14 mouse cellular contexts compared by ENCODE assay signal in the genomic region with DNA sequence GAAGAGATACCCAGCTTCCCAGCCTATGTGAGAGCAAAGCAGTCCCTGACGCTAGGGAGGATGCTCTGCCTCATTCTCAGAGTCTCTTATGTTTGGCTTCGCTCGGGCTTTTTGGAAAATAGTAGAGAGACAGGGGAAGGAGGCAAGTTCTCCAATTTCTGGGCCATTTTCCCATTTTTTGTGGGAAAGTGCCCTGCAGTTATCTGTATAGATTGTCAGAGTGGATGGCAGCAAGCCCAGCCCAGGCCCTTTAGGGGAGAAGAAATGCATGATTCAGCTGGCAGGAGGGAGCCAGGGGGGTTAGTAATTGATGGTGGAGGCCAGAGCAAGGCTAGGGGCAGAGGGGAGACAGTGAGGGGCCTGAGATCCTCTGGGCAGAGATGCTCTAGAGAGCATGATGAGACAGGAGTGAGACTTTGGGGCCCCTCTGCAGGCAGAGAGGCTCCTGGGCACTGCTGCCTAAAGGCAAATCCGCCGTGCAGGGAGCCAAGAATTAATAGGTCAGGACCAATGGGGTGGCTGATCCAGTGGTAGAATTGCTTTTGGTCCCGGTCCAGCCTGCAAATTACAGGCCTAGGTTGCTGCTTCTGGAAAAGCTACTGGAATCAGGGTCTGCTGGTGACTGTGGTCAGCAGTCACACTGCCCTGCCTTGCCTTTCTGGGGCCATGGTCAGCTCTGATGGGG. TPM values are rescaled to one million over a fixed set of nuclear protein-coding genes. Genes with fewer than 3 reads are reported as not detected.
DNase-seq lines count a peak whose midpoint lies in the region; ATAC-seq lines count a peak whose summit lies in the region.
"Had no signal": no experiment of that assay in that cellular context is flagged by ENCODE, and none has a peak within 500 bp of the region (broad histone marks: within the 10 kb centered on the region; RNA-seq: fewer than 3 reads in every experiment).

No protein-coding gene starts in this region.

- WGBS in heart, embryonic 15.5 days: 73% methylated on average over 6 of the region's 6 CpGs
- 82% methylated on average over 6 of the region's 6 CpGs for WGBS in heart, embryonic 10.5 days
- WGBS in embryonic facial prominence, embryonic 15.5 days: 48% methylated on average over 6 of the region's 6 CpGs
- 61% methylated on average over 6 of the region's 6 CpGs for WGBS in neural tube, embryonic 15.5 days

- no peaks in the 10 kb centered on the region for H3K27me3 ChIP-seq in heart, embryonic 15.5 days
- H3K27me3 ChIP-seq in heart, embryonic 10.5 days (ENCODE audit: insufficient read depth, poor library complexity, severe bottlenecking): 0 out of 2 replicates have a peak, but pooled peaks cover under 1% of the 10 kb centered on the region
- H3K27me3 ChIP-seq in embryonic facial prominence, embryonic 15.5 days: no peaks in the 10 kb centered on the region
- no peaks in the 10 kb centered on the region for H3K27me3 ChIP-seq in neural tube, embryonic 15.5 days (replicated peaks)

- H3K4me3 ChIP-seq in heart, embryonic 15.5 days: no peak overlapping the region
- H3K4me3 ChIP-seq in heart, embryonic 10.5 days: no peak overlapping the region
- H3K4me3 ChIP-seq in embryonic facial prominence, embryonic 15.5 days (replicated peaks): no peak overlapping the region
- no peak overlapping the region for H3K4me3 ChIP-seq in neural tube, embryonic 15.5 days (replicated peaks)
- H3K4me3 ChIP-seq: heart, adult 2 months; myocyte had no signal

- no peak for DNase-seq in heart, embryonic 10.5 days (ENCODE audit: low spot score)
- DNase-seq in right cerebral cortex, postnatal 10 days (ENCODE audit: low spot score in 2 of 2): peak; percentile 51 to 66
- no peak for DNase-seq in right cerebral cortex, adult 18-20 months
- no peak for DNase-seq in thymus, postnatal 4 days
- DNase-seq in spleen, adult 12 weeks (ENCODE audit: low spot score): no peak
- DNase-seq: cerebellum, adult 8-10 months; heart, adult 2 months; lung, postnatal 14 days; right cerebral cortex, postnatal 25 days had no signal

- no peak for ATAC-seq in heart, embryonic 15.5 days (replicated peaks; ENCODE audit: insufficient number of reproducible peaks, insufficient read depth, low FRiP score, low read depth)
- peak; percentile 49 for ATAC-seq in embryonic facial prominence, embryonic 15.5 days (ENCODE audit: insufficient number of reproducible peaks, low FRiP score, low TSS enrichment, low read depth)
- no peak for ATAC-seq in neural tube, embryonic 15.5 days (ENCODE audit: low FRiP score)
- ATAC-seq: activated CD4-positive, CD25-positive, alpha-beta regulatory T cell, adult 4 months had no signal

- H3K27ac ChIP-seq in heart, embryonic 15.5 days: 0 out of 2 replicates have a peak overlapping the region, but pooled peaks have one; percentile 42
- no peak overlapping the region for H3K27ac ChIP-seq in heart, embryonic 10.5 days
- peak overlapping the region; percentile 53 for H3K27ac ChIP-seq in embryonic facial prominence, embryonic 15.5 days (replicated peaks)
- H3K27ac ChIP-seq in neural tube, embryonic 15.5 days (replicated peaks): peak overlapping the region; percentile 49
- H3K27ac ChIP-seq: heart, adult 2 months had no signal

- no peaks in the 10 kb centered on the region for H3K36me3 ChIP-seq in heart, embryonic 15.5 days
- H3K36me3 ChIP-seq in heart, embryonic 10.5 days: no peaks in the 10 kb centered on the region
- H3K36me3 ChIP-seq in embryonic facial prominence, embryonic 15.5 days: no peaks in the 10 kb centered on the region
- no peaks in the 10 kb centered on the region for H3K36me3 ChIP-seq in neural tube, embryonic 15.5 days

- no peak overlapping the region for H3K4me2 ChIP-seq in heart, embryonic 15.5 days
- no peak overlapping the region for H3K4me2 ChIP-seq in embryonic facial prominence, embryonic 15.5 days (replicated peaks)
- no peak overlapping the region for H3K4me2 ChIP-seq in neural tube, embryonic 15.5 days

- H3K9ac ChIP-seq in heart, embryonic 15.5 days: no peak overlapping the region
- no peak overlapping the region for H3K9ac ChIP-seq in embryonic facial prominence, embryonic 15.5 days
- H3K9ac ChIP-seq in neural tube, embryonic 15.5 days (replicated peaks): no peak overlapping the region

- 0 out of 2 replicates have a peak, but pooled peaks cover 7% of the 10 kb centered on the region for H3K4me1 ChIP-seq in heart, embryonic 15.5 days (replicated peaks)
- peaks cover 12% of the 10 kb centered on the region for H3K4me1 ChIP-seq in heart, embryonic 10.5 days
- H3K4me1 ChIP-seq in embryonic facial prominence, embryonic 15.5 days: peaks cover 20% of the 10 kb centered on the region
- H3K4me1 ChIP-seq in neural tube, embryonic 15.5 days: peaks cover 18% of the 10 kb centered on the region

- no peaks in the 10 kb centered on the region for H3K9me3 ChIP-seq in heart, embryonic 15.5 days (replicated peaks)
- H3K9me3 ChIP-seq in heart, embryonic 10.5 days: no peaks in the 10 kb centered on the region
- no peaks in the 10 kb centered on the region for H3K9me3 ChIP-seq in embryonic facial prominence, embryonic 15.5 days (replicated peaks)
- H3K9me3 ChIP-seq in neural tube, embryonic 15.5 days (replicated peaks): no peaks in the 10 kb centered on the region

RNA-seq across cellular contexts. Expression of a gene that starts 31.8 kb away (rescaled TPM):
- 0.52 and 0.95 TPM in 2 replicates for polyA plus RNA-seq in heart, embryonic 15.5 days (2015; fragmentation: Nextera tagmentation; extraction: Ambion mirVana)
- 0.36 and 0.62 TPM in 2 replicates for polyA plus RNA-seq in heart, embryonic 10.5 days (2016; fragmentation: Nextera tagmentation; extraction: Ambion mirVana)
- polyA plus RNA-seq in embryonic facial prominence, embryonic 15.5 days (2015; fragmentation: Nextera tagmentation; extraction: Ambion mirVana): 6.1 and 7.9 TPM in 2 replicates
- polyA plus RNA-seq in neural tube, embryonic 15.5 days (2015; fragmentation: Nextera tagmentation; extraction: Ambion mirVana): 0.81 and 1.5 TPM in 2 replicates

Comparison
In these comparisons a context has a peak if more than half of its experiments do, and no peak if none do; other contexts are left out.
1. DNase-seq: peak in right cerebral cortex, postnatal 10 days (2 of 2); none in heart, embryonic 10.5 days (single experiment), right cerebral cortex, adult 18-20 months (single experiment), thymus, postnatal 4 days (single experiment) and spleen, adult 12 weeks (single experiment).